Mouse (Mus musculus) heart, embryonic 15.5 days (tissue): Measurements from ENCODE around the gene Iqca. TPM values are rescaled to one million over a fixed set of nuclear protein-coding genes. Genes with fewer than 3 reads are reported as not detected.

ENCODE experiments used
- ATAC-seq: fragments of 200-750 bp; cut with Nextera tagmentation; replicated peaks from 2 replicates; pipeline ENCODE4 v1.8.0; 2017; ENCODE audit warnings: low read depth, moderate TSS enrichment; ENCODE audit not compliant: insufficient number of reproducible peaks, insufficient read depth, low FRiP score
- H3K27ac ChIP-seq: fragments of 300-500 bp; sonication (generic); 2 replicates; pipeline ENCODE4 v1.5.1; 2015; ENCODE audit warnings: mild to moderate bottlenecking, inconsistent platforms
- H3K27me3 ChIP-seq: fragments of 300-500 bp; sonication (generic); 2 replicates; pipeline ENCODE4 v1.6.1; 2015; ENCODE audit warnings: inconsistent platforms
- H3K36me3 ChIP-seq: fragments of 300-500 bp; sonication (generic); 2 replicates; pipeline ENCODE4 v1.6.1; 2015; ENCODE audit warnings: mild to moderate bottlenecking, inconsistent platforms
- H3K4me1 ChIP-seq: fragments of 300-500 bp; sonication (generic); replicated peaks from 2 replicates; pipeline ENCODE4 v1.6.1; 2015; ENCODE audit warnings: inconsistent platforms
- H3K4me2 ChIP-seq: fragments of 300-500 bp; sonication (generic); 2 replicates; pipeline ENCODE4 v1.6.1; 2015; ENCODE audit warnings: inconsistent platforms, mild to moderate bottlenecking, moderate library complexity
- H3K4me3 ChIP-seq: fragments of 300-500 bp; sonication (generic); 2 replicates; pipeline ENCODE4 v1.5.1; 2015; ENCODE audit warnings: mild to moderate bottlenecking, inconsistent platforms
- H3K9ac ChIP-seq: fragments of 300-500 bp; sonication (generic); 2 replicates; pipeline ENCODE4 v1.6.1; 2015; ENCODE audit warnings: mild to moderate bottlenecking, inconsistent platforms
- H3K9me3 ChIP-seq: fragments of 300-500 bp; sonication (generic); replicated peaks from 2 replicates; pipeline ENCODE4 v1.6.1; 2016; ENCODE audit warnings: inconsistent platforms
- WGBS: fragments of 180-500 bp; shearing (Covaris S2); methylation state at CpG from one replicate; pipeline ENCODE4 v1.1.7; 2015; ENCODE audit warnings: mixed read lengths; 5-methylcytosine and 5-hydroxymethylcytosine counted together
- polyA plus RNA-seq: library from polyadenylated mRNA; unstranded; fragments of >200 nt; fragmentation: Nextera tagmentation; extraction: Ambion mirVana; gene quantifications from 2 replicates; pipeline ENCODE4 v1.2.1, GENCODE M21; 2015

Iqca gene
- polyA plus RNA-seq, 1 experiment from 2014 or later: not detected

GRCm38 (mm10) chr1:90100360-90101232 lies 52.6 kb downstream of the Iqca start:
- no peaks in the 10 kb centered on the region for H3K9me3 ChIP-seq
- H3K4me3 ChIP-seq: no peak overlapping the region
- no peak overlapping the region for H3K4me2 ChIP-seq
- no peaks in the 10 kb centered on the region for H3K36me3 ChIP-seq
- ATAC-seq: no peak
- H3K4me1 ChIP-seq: no peaks in the 10 kb centered on the region
- H3K27me3 ChIP-seq: peaks cover 4% of the 10 kb centered on the region; the same call in 1 of the 2 replicates
- 53% methylated on average over 10 of the region's 10 CpGs for WGBS
- H3K27ac ChIP-seq: no peak overlapping the region
- H3K9ac ChIP-seq: no peak overlapping the region

DNA sequence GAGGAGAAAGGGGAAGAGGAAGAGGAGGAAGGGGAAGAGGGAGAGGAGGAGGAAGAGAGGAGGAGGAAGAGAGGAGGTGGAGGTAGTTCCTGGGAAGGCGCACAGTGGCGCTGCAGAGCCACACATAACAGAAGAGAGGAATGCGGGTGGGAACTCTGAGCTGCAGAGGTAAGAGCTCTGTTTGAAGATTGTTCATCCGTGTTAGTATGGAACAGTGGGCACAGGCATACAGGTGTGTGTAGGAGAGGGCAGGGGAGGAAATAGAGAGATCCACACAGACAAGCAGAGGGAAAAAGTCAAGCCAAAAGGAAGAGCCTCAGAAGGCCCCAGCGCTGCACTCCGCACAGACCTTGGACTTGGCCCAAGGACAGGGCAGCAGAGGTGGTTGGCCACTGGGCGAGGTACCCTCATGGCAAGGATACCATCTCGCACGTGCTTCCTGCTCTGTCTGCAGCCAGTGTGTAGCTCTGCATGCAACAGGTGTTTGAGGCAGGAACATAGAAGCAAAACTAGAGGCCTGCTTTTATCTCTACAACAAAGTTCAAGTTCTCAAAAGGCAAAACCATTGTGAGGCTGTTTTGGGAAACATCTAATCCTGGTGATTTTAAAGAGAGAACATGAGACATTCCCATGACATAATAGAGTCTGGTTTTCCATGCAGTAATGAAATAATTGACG lies 60.2 kb downstream of the Iqca start:
- Histone ChIP-seq H3K9ac (no peak overlapping the region), H3K27ac (no peak overlapping the region), H3K9me3 (no peaks in the 10 kb centered on the region), H3K4me2 (no peak overlapping the region), H3K4me1 (no peaks in the 10 kb centered on the region), H3K27me3 (peaks cover 2% of the 10 kb centered on the region; the same call in 1 of the 2 replicates), H3K4me3 (no peak overlapping the region), H3K36me3 (no peaks in the 10 kb centered on the region)
- no peak for ATAC-seq
- 81% methylated on average over 10 of the region's 10 CpGs for WGBS

- WGBS: 80% methylated on average over 6 of the region's 6 CpGs
- Histone ChIP-seq H3K9me3 (no peaks in the 10 kb centered on the region), H3K4me1 (0 out of 2 replicates have a peak, but pooled peaks cover 3% of the 10 kb centered on the region), H3K27me3 (no peaks in the 10 kb centered on the region), H3K9ac (no peak overlapping the region), H3K36me3 (no peaks in the 10 kb centered on the region), H3K27ac (no peak overlapping the region), H3K4me3 (no peak overlapping the region), H3K4me2 (no peak overlapping the region)
- ATAC-seq: no peak
These were observed 64.8 kb downstream of the Iqca start for GRCm38 (mm10) chr1:90088192-90088990.

GRCm38 (mm10) chr1:90086461-90086860 lies 66.7 kb downstream of the Iqca start:
- Histone ChIP-seq H3K27me3 (no peaks in the 10 kb centered on the region), H3K9ac (no peak overlapping the region), H3K36me3 (no peaks in the 10 kb centered on the region), H3K4me1 (0 out of 2 replicates have a peak, but pooled peaks cover 3% of the 10 kb centered on the region), H3K27ac (no peak overlapping the region), H3K4me2 (no peak overlapping the region), H3K9me3 (no peaks in the 10 kb centered on the region), H3K4me3 (no peak overlapping the region)
- ATAC-seq: no peak
- WGBS: 86% methylated on average over 10 of the region's 10 CpGs

GRCm38 (mm10) chr1:90085526-90086157 lies 67.6 kb downstream of the Iqca start:
- 0 out of 2 replicates have a peak, but pooled peaks cover 3% of the 10 kb centered on the region for H3K4me1 ChIP-seq
- no peak overlapping the region for H3K27ac ChIP-seq
- 54% methylated on average over 6 of the region's 6 CpGs for whole genome bisulfite sequencing
- H3K36me3 ChIP-seq: no peaks in the 10 kb centered on the region
- H3K27me3 ChIP-seq: no peaks in the 10 kb centered on the region
- no peak overlapping the region for H3K4me3 ChIP-seq
- no peak for ATAC-seq
- no peaks in the 10 kb centered on the region for H3K9me3 ChIP-seq
- H3K4me2 ChIP-seq: no peak overlapping the region
- no peak overlapping the region for H3K9ac ChIP-seq

- Histone ChIP-seq H3K9me3 (no peaks in the 10 kb centered on the region), H3K36me3 (no peaks in the 10 kb centered on the region), H3K4me2 (no peak overlapping the region), H3K4me1 (no peaks in the 10 kb centered on the region), H3K27me3 (no peaks in the 10 kb centered on the region), H3K27ac (no peak overlapping the region), H3K9ac (no peak overlapping the region), H3K4me3 (no peak overlapping the region)
- 83% methylated on average over 2 of the region's 2 CpGs for WGBS
- ATAC-seq: no peak
These were observed 76.9 kb downstream of the Iqca start for GRCm38 (mm10) chr1:90076291-90076690.

DNA sequence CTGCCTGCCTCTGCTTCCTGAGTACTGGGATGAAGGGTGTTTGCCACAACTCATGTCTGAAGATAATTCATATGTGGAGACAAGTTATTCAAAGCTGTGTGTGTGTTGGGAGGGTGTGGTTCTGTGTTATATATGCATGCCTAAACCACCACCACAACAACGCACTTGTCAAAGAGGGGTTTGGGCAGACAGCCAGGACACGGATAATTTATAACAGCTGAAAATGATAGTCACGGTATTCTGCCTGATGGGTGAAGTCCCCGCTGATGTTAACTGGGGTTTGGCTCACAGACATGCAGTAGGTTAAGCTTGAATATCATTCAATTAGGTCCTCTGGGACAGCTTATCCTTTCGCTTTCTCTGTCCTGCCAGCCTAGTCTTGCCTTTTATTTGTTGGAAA lies 78.4 kb downstream of the Iqca start:
- no peaks in the 10 kb centered on the region for H3K9me3 ChIP-seq
- no peaks in the 10 kb centered on the region for H3K27me3 ChIP-seq
- ATAC-seq: no peak
- H3K4me2 ChIP-seq: no peak overlapping the region
- H3K4me3 ChIP-seq: no peak overlapping the region
- no peaks in the 10 kb centered on the region for H3K4me1 ChIP-seq
- 60% methylated on average over 5 of the region's 5 CpGs for WGBS
- no peaks in the 10 kb centered on the region for H3K36me3 ChIP-seq
- H3K27ac ChIP-seq: no peak overlapping the region
- H3K9ac ChIP-seq: no peak overlapping the region

- no peaks in the 10 kb centered on the region; the same call in 1 of the 2 replicates for H3K27me3 ChIP-seq
- no peaks in the 10 kb centered on the region for H3K36me3 ChIP-seq
- H3K4me2 ChIP-seq: no peak overlapping the region
- H3K4me1 ChIP-seq: no peaks in the 10 kb centered on the region
- WGBS: 66% methylated on average over 13 of the region's 13 CpGs
- H3K27ac ChIP-seq: no peak overlapping the region
- H3K4me3 ChIP-seq: no peak overlapping the region
- no peak overlapping the region for H3K9ac ChIP-seq
- H3K9me3 ChIP-seq: no peaks in the 10 kb centered on the region
- no peak for ATAC-seq
These were observed 81.2 kb downstream of the Iqca start for GRCm38 (mm10) chr1:90071812-90072580.

DNA sequence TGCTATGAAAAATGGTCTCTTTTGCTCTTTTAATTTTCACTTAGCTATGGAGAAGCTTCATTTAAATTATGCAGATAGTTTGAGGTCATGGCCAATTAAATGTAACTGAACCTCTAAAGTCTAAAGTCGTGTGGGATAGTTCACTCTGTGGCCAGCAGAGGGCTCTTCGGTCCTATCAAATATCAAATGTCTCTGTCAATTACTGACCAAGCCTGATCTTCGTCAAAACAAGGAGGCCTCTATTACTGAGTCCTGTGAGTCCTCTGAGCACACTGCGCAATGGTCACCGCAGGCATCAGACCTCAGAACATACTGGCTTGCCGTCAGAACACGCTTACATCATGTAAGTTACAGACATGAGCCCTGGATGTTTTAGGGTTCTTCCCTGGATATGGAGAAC lies 92.6 kb downstream of the Iqca start:
- Histone ChIP-seq H3K27ac (no peak overlapping the region), H3K27me3 (peaks cover 19% of the 10 kb centered on the region), H3K4me1 (no peaks in the 10 kb centered on the region), H3K9me3 (no peaks in the 10 kb centered on the region), H3K4me3 (no peak overlapping the region), H3K4me2 (no peak overlapping the region), H3K36me3 (no peaks in the 10 kb centered on the region), H3K9ac (no peak overlapping the region)
- WGBS: 19% methylated on average over 7 of the region's 7 CpGs
- ATAC-seq: no peak

DNA sequence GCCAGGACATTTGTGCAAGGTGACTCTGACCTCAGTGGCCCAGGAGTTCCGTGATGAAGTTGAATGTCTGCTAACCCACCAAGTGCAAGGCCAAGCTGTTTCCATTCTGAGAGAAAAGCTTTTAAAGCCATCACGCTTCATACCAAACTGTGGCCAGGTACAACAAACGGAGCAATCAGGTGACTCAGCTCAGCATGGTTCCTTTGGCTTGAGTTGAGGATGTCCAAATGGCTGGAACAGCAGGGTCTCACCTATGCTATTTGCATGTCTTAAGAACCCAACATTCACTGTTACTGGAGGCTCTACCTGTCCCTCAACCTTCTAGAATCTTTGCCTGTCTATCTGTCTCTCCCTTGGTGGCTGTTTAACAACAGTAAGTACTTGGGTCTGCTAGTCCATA lies 93.1 kb downstream of the Iqca start:
- no peaks in the 10 kb centered on the region for H3K9me3 ChIP-seq
- no peaks in the 10 kb centered on the region for H3K36me3 ChIP-seq
- no peak overlapping the region for H3K4me2 ChIP-seq
- H3K4me3 ChIP-seq: no peak overlapping the region
- WGBS: 55% methylated on average over 3 of the region's 3 CpGs
- no peak overlapping the region for H3K9ac ChIP-seq
- no peak overlapping the region for H3K27ac ChIP-seq
- no peaks in the 10 kb centered on the region for H3K4me1 ChIP-seq
- ATAC-seq: no peak
- peaks cover 19% of the 10 kb centered on the region for H3K27me3 ChIP-seq
